Mouse (Mus musculus): Measurements from ENCODE around the gene Insc. TPM values are rescaled to one million over a fixed set of nuclear protein-coding genes. Genes with fewer than 3 reads are reported as not detected.

Insc gene
- polyA plus RNA-seq, 1 experiment from 2014 or later, result 19.7 TPM

DNA sequence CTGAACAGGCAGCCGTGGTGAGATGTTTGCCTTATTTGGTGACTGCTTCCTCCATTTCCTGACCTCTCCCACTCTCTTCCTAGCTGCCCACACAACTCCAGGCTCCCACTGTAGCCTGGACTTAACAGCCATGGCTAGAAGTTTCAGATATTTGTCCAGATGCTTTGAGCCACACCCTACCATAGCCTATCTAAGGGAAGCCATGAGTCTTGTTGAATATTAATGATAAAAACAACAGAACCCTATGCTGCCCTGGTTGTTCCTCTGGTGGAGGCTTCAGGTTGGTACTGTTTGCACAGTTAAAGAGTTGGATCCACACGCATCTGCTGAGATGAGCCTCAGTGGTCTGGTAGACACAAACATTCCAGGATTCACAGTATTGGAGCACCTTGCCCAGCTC, 61.8 kb downstream of the Insc start:
- no peak overlapping the region for H3K9ac ChIP-seq
- no peaks in the 10 kb centered on the region for H3K36me3 ChIP-seq
- H3K4me1 ChIP-seq (replicated peaks), result no peaks in the 10 kb centered on the region
- H3K9me3 ChIP-seq, result no peaks in the 10 kb centered on the region
- H3K4me3 ChIP-seq (replicated peaks), result no peak overlapping the region
- no peaks in the 10 kb centered on the region for H3K27me3 ChIP-seq (replicated peaks)
- no peak for ATAC-seq
- no peak overlapping the region for H3K27ac ChIP-seq
- WGBS, result 62% methylated on average over 2 of the region's 2 CpGs
- no peak overlapping the region for H3K4me2 ChIP-seq (replicated peaks)

DNA sequence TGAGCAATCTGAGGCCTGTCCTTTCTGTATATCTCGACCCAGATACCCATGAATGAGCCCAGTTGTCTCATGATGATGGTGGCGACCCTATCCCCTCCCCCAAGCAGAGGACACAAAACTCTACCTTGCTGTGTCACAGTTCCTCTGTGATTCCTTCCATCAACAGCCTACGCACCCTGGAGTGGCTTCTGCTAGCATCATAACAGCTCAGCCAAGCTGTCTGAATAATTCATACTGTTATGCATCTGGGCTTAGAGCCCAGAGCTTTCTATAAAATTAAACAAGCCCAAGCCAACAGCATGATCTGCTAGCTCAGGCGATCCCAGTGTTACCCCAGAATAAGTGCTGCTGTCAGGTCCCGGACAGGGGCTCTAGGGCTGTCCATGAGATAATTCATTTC, 63.8 kb downstream of the Insc start:
- no peaks in the 10 kb centered on the region for H3K36me3 ChIP-seq
- H3K27me3 ChIP-seq (replicated peaks), result no peaks in the 10 kb centered on the region
- H3K4me2 ChIP-seq (replicated peaks), result no peak overlapping the region
- WGBS, result 60% methylated on average over 5 of the region's 5 CpGs
- no peak overlapping the region for H3K4me3 ChIP-seq (replicated peaks)
- H3K27ac ChIP-seq, result no peak overlapping the region
- H3K9me3 ChIP-seq, result no peaks in the 10 kb centered on the region
- H3K9ac ChIP-seq, result no peak overlapping the region
- H3K4me1 ChIP-seq (replicated peaks), result no peaks in the 10 kb centered on the region
- no peak for ATAC-seq

DNA sequence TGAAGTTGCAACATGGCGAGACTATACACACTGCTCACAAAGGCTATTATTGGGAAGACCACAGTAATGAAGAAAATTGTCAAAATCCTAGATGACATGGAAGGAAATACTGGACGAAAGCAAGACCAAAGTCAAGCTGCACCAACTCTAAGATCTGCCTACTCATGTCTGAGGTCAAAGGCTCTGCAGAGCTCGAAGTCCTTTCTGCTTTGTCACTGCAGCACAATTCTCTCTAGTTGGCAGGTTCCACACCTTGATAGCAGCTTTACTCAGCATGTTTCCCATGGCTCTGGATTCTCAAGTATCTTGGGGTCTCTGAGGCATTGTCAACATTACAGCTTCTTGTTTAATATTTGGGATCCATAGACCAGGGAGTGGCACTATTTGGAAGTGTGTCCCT, 64.8 kb downstream of the Insc start:
- no peaks in the 10 kb centered on the region for H3K9me3 ChIP-seq
- no peak overlapping the region for H3K4me2 ChIP-seq (replicated peaks)
- no peaks in the 10 kb centered on the region for H3K36me3 ChIP-seq
- 88% methylated on average over 3 of the region's 3 CpGs for WGBS
- no peak overlapping the region for H3K4me3 ChIP-seq (replicated peaks)
- H3K27ac ChIP-seq, result no peak overlapping the region
- no peak overlapping the region for H3K9ac ChIP-seq
- no peaks in the 10 kb centered on the region for H3K27me3 ChIP-seq (replicated peaks)
- H3K4me1 ChIP-seq (replicated peaks), result no peaks in the 10 kb centered on the region
- ATAC-seq, result no peak

DNA sequence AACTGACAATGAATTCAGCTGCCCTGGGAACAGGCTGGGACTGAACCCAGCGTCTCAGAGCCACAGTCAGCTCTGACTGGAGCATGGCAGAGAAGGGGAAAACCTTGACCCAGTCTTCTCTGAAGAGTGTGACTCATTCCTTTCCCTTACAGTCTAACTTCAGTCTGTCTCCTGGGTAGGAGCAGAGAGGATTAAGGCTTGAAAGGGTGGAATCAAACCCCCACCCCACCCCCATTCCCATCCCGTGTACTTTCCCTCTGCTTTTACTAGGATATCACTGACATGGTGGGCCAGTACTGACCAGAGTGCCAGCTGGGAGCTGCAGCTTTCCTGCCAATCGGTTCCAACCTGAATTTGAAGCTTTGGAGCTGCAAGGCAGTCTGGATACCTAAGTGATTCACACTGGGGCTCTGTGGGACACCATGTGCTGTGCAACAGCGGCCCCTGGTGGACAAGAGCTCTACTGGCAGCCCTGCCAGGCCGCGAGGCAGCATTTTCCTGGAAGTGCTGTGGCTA, 73.9 kb downstream of the Insc start:
- Histone ChIP-seq H3K9ac (no peak overlapping the region), H3K4me3 (replicated peaks) (no peak overlapping the region)
- WGBS, result 14% methylated on average over 6 of the region's 6 CpGs

DNA sequence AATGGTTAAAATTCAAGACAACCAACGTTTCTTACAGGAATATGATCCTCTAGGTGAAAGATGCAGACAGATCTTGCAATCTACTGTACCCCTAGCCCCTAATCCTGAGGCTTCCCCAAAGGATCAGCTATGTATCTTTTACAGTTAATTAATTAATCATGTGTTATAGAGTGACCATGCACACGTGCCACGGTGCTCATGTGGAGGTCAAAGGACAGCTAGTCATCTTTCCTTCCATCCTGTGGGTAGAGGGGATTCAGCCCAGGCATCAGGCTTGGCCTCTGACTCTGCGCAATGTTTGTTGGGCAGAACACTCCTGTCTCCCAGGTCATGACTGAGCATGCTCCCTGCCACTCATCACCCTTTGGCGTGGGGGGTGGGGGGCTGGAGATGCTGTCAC, 74.4 kb downstream of the Insc start:
- no peak overlapping the region for H3K27ac ChIP-seq
- peak; percentile 63 for ATAC-seq
- no peaks in the 10 kb centered on the region for H3K4me1 ChIP-seq (replicated peaks)
- no peaks in the 10 kb centered on the region for H3K27me3 ChIP-seq (replicated peaks)
- H3K36me3 ChIP-seq, result no peaks in the 10 kb centered on the region
- 38% methylated on average over 5 of the region's 5 CpGs for WGBS
- H3K4me2 ChIP-seq (replicated peaks), result no peak overlapping the region
- no peak overlapping the region for H3K4me3 ChIP-seq (replicated peaks)
- no peaks in the 10 kb centered on the region for H3K9me3 ChIP-seq
- H3K9ac ChIP-seq, result no peak overlapping the region

More for the DNA sequence above, 73.9 kb downstream of the Insc start:
- Histone ChIP-seq H3K9me3 (no peaks in the 10 kb centered on the region), H3K27me3 (replicated peaks) (no peaks in the 10 kb centered on the region), H3K4me2 (replicated peaks) (no peak overlapping the region), H3K4me1 (replicated peaks) (no peaks in the 10 kb centered on the region), H3K27ac (no peak overlapping the region), H3K36me3 (no peaks in the 10 kb centered on the region)
- ATAC-seq, result peak; percentile 91

DNA sequence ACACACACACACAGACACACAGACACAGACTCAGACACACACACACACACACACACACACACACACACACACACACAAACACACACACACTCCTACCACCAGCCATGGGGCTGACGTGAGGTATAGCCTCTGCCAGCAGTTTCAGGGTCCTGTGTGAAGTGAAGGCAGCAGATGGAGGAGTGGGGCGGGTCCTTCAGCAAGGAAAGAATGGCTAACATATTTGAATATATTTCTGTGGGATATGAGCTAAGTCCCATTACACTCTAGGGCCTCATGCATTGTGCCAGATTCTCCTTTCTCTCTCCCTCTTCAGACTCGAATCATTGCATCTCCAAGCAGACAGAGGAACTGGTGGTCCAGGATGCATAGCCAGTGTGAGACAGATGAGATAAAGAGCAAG, 74.9 kb downstream of the Insc start:
- H3K9me3 ChIP-seq, result no peaks in the 10 kb centered on the region
- H3K4me1 ChIP-seq (replicated peaks), result no peaks in the 10 kb centered on the region
- ATAC-seq, result 0 out of 2 replicates have a peak, but pooled peaks have one; percentile 34
- H3K27me3 ChIP-seq (replicated peaks), result no peaks in the 10 kb centered on the region
- H3K9ac ChIP-seq, result no peak overlapping the region
- 82% methylated on average over 3 of the region's 3 CpGs for WGBS
- H3K27ac ChIP-seq, result no peak overlapping the region
- H3K4me3 ChIP-seq (replicated peaks), result no peak overlapping the region
- no peaks in the 10 kb centered on the region for H3K36me3 ChIP-seq
- H3K4me2 ChIP-seq (replicated peaks), result no peak overlapping the region

DNA sequence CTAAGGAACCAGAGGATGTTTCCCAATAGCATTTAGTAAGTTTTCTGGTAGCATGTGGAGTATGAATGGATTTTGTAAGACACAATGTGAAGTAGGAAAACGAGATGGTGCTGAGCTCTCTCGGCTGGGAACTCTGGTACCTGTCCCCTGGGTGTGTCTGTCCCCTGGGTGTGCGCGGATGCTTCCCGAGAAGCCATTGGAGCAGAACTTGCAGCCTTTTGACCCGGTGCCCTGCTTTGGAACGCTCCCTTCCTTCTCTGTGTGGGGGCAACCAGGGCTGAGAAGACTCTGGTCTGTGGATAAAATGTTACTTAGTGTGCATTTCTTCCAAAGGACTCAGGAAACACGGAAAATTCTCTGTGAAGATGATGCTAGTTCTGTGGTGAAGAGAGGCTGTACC, 75.3 kb downstream of the Insc start:
- WGBS, result 76% methylated on average over 8 of the region's 8 CpGs
- no peak for ATAC-seq
- Histone ChIP-seq H3K4me2 (replicated peaks) (no peak overlapping the region), H3K9ac (no peak overlapping the region), H3K4me1 (replicated peaks) (no peaks in the 10 kb centered on the region), H3K27ac (no peak overlapping the region), H3K36me3 (no peaks in the 10 kb centered on the region), H3K4me3 (replicated peaks) (no peak overlapping the region), H3K27me3 (replicated peaks) (no peaks in the 10 kb centered on the region), H3K9me3 (no peaks in the 10 kb centered on the region)

DNA sequence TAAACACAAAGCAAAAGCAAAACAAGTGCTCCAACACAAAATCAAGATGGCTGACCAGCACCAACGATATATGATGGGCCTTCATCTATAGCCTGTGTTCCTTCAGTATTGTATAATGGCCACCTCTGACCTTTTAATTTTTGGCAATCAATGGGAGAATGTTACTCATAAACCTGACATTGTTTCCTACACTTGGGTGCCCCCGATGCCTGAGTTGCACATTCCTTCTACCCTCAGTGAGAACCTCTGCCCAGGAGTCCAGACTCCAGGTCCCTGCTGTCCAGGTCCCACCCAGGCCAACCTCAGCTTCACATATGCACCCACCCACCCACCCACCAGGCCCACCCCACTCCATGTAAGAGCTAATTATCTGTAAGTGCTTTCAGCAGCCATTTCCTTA, 79.2 kb downstream of the Insc start:
- Histone ChIP-seq H3K36me3 (no peaks in the 10 kb centered on the region), H3K9ac (no peak overlapping the region), H3K27me3 (replicated peaks) (no peaks in the 10 kb centered on the region), H3K4me3 (replicated peaks) (no peak overlapping the region), H3K9me3 (no peaks in the 10 kb centered on the region), H3K4me2 (replicated peaks) (no peak overlapping the region), H3K4me1 (replicated peaks) (no peaks in the 10 kb centered on the region), H3K27ac (no peak overlapping the region)
- no peak for ATAC-seq
- WGBS, result 78% methylated on average over 2 of the region's 2 CpGs

DNA sequence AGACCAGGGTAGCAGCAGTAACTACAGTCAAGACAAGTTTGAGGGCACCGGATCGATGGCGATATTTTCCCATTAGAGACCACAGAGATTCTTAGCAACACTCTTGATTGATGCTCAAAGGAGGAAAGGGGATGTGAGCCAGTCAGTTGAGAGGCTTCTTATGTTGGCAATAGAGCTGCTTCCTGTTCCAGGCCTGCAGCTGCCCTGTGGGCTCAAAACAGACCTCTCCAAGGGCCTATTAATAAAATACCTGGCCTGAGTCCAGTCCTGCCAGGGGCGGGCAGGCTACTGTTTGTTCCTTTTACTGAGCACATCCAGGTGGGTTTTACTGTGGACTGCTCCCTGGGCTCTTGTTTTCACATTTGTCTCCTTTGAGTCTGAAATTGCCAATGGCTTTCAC, 83.9 kb downstream of the Insc start:
- Histone ChIP-seq H3K4me1 (replicated peaks) (no peaks in the 10 kb centered on the region), H3K9ac (no peak overlapping the region), H3K27ac (no peak overlapping the region), H3K4me2 (replicated peaks) (no peak overlapping the region), H3K36me3 (no peaks in the 10 kb centered on the region), H3K27me3 (replicated peaks) (no peaks in the 10 kb centered on the region), H3K9me3 (no peaks in the 10 kb centered on the region), H3K4me3 (replicated peaks) (no peak overlapping the region)
- WGBS, result 55% methylated on average over 4 of the region's 4 CpGs
- ATAC-seq, result no peak; the same call in 1 of the 2 replicates

DNA sequence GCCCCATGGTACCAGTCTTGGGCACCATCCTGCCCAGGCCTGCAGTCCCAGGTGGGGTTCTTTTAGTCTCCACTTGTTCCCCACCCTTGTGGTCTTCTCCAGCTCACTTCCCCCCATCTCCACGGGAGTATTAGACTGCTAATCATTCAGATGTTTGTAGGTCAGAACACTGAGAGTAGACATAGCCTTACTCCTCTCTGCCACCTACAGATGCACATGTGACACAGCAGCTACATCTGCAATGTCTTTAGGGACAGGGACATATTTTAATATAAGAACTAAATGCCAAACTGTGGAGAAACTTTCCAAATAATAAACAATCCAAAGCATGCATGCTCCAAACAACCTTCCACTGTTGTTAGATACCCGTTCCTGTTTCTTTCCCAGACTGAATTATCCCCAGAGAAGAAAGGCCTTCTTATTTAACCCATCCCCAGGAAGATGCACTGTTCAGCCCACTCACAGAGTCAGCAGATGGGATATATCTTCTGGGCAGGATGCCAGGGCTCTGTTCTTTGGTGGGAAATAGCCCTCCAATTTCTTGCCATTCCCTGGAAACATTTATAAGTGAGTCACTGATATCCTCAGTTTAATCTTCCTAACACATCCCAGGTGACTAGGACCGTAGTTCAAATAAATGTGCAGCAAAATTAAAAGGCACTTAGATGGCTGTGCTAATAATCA, 88.9 kb downstream of the Insc start:
- ATAC-seq, result 0 out of 2 replicates have a peak, but pooled peaks have one; percentile 39
- WGBS, result 30% methylated on average over 3 of the region's 3 CpGs

DNA sequence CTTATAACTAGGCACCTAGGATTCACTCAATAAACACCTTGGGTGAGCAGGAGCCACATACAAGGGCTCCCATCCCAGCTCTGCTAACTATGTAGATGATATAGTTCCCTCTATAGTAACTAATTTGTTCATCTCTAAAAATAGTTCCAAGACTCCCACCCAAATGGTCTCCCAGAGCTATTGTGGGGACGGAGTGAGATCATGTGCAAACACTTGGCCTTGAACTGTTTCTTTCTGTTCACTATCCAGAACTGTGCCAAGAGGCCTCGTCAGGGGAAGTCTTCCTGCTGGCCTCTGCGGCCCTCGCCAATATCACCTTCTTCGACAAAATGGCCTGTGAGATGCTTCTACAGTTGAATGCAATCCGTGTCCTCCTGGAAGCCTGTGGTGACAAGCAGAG, 91.0 kb downstream of the Insc start:
- H3K4me3 ChIP-seq (replicated peaks), result no peak overlapping the region
- H3K36me3 ChIP-seq, result no peaks in the 10 kb centered on the region
- ATAC-seq, result no peak
- no peak overlapping the region for H3K4me2 ChIP-seq (replicated peaks)
- 85% methylated on average over 6 of the region's 6 CpGs for WGBS
- no peak overlapping the region for H3K27ac ChIP-seq
- no peak overlapping the region for H3K9ac ChIP-seq
- H3K27me3 ChIP-seq (replicated peaks), result no peaks in the 10 kb centered on the region
- H3K9me3 ChIP-seq, result no peaks in the 10 kb centered on the region
- no peaks in the 10 kb centered on the region for H3K4me1 ChIP-seq (replicated peaks)

More for the DNA sequence above, 88.9 kb downstream of the Insc start:
- no peak overlapping the region for H3K4me3 ChIP-seq (replicated peaks)
- H3K4me1 ChIP-seq (replicated peaks), result no peaks in the 10 kb centered on the region
- no peak overlapping the region for H3K27ac ChIP-seq
- no peak overlapping the region for H3K4me2 ChIP-seq (replicated peaks)
- no peaks in the 10 kb centered on the region for H3K9me3 ChIP-seq
- H3K36me3 ChIP-seq, result no peaks in the 10 kb centered on the region
- no peak overlapping the region for H3K9ac ChIP-seq
- H3K27me3 ChIP-seq (replicated peaks), result no peaks in the 10 kb centered on the region

DNA sequence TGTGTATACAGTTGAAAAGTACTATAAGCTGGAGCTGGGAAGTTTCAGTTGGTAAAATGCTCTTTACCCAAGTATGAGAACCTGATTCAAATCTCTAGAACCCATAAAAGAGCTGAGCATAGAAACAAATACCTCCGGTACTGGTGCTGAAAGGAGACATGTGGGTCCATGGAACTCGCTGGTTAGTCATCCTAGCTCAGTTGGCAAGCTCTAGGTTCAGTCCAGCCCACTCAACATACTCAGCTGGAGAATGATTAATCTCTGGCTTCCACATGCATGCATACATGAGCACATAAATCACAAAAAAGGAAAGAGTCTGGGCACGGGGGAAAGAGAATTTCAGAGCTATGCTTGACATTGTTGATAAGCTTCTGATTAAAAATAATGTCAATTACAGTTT, 93.8 kb downstream of the Insc start:
- Histone ChIP-seq H3K4me1 (replicated peaks) (no peaks in the 10 kb centered on the region; the same call in 1 of the 2 replicates), H3K36me3 (no peaks in the 10 kb centered on the region), H3K4me3 (replicated peaks) (no peak overlapping the region), H3K9ac (no peak overlapping the region), H3K27ac (no peak overlapping the region), H3K9me3 (no peaks in the 10 kb centered on the region), H3K4me2 (replicated peaks) (no peak overlapping the region), H3K27me3 (replicated peaks) (no peaks in the 10 kb centered on the region)
- 64% methylated on average over 3 of the region's 3 CpGs for WGBS
- no peak for ATAC-seq

DNA sequence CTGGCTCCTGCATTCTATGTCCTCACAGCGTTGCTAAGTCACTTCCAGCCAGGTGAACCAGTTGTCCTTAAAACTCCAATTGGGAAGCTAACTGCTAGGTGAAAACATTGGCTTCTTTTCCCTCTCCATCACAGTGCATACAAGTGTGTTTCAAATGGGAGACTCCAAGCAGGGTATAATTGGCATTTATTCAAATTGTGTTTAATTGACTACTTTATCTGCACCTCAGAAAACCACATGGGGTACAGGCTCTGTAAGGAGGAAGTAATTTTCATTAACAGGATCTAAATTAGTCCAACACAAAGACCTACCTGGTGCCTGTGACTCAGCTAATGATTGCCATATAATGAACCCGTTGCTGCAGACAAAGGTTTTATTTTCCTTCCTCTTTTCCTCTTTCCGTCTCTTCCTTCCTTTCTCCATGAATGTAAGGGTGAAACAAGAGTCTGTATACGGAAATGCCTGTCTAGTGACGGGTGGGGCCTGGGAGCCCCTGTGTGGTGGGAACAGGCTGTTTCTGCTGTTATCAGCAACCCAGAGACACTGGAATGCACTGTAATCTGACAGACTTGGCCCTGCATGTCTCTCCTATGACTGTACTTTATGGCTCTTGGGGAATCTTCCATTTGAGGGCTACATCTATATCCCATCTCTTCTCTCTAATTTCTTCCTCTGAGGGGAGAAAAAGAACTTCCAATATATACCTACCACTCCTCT, 96.7 kb downstream of the Insc start:
- no peaks in the 10 kb centered on the region for H3K9me3 ChIP-seq
- H3K36me3 ChIP-seq, result no peaks in the 10 kb centered on the region
- H3K4me2 ChIP-seq (replicated peaks), result no peak overlapping the region
- H3K4me3 ChIP-seq (replicated peaks), result no peak overlapping the region
- H3K27me3 ChIP-seq (replicated peaks), result no peaks in the 10 kb centered on the region
- no peaks in the 10 kb centered on the region; the same call in 1 of the 2 replicates for H3K4me1 ChIP-seq (replicated peaks)
- 48% methylated on average over 5 of the region's 5 CpGs for WGBS
- peak; percentile 84 for ATAC-seq
- H3K27ac ChIP-seq, result no peak overlapping the region
- H3K9ac ChIP-seq, result no peak overlapping the region
